Mouse (Mus musculus) 3T3-L1 (cell line): ENCODE measurements around the gene Zfp626.
A peak's percentile ranks its signal among the peaks of the same experiment; 100 is the strongest.
"Not testable (repeated sequence)": the region's sequence is repeated elsewhere in the genome, so short reads cannot be mapped to it uniquely, and the experiment has no call there.

ENCODE experiments used
- DNase-seq: peaks from one replicate; pipeline ENCODE4 v3.0.0-alpha.2; 2015; ENCODE audit warnings: low read depth, low spot score

Gene Zfp626

DNA sequence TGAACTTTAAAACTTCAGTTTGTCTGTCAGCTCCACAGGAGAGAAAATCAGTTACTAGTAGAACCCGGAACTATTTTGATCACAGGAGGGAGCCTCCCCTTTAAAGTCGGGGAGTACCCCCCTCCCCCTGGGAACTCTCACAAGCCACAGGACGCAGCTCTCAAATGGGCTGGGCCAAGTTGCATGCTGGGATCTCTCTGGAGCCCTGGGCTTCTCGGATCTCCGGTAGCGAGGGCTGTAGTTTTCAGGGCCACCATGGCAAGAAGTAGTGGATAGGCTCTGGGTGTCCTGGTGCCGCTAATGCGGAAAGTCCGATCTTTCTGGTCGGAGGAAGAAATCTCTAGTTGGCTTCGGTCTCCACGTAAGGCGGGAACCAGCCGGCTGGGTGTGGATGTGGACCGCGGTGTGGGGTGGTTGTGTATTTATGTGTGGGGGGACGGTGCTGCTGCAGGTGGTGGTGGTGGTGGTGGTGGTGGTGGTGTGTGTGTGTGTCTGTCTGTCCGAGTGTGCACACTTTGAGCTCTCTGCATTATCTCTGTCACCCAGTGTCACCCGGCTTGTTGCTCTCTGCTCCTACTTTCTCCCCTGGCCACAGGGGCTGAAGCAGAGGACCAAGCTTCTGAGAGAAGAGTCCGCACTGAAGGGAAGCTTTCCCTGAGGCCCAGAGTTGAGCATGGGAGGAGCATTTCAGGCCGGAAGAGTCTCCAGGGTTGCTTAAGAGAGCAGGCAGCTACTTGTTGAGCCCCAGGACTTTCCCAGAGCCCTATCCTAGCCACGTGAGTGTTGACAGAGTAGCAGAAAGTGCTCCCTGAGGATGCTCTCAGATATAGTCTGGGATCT lies 53.6 kb downstream of the Zfp626 start:
- DNase-seq = peak; percentile 82

DNA sequence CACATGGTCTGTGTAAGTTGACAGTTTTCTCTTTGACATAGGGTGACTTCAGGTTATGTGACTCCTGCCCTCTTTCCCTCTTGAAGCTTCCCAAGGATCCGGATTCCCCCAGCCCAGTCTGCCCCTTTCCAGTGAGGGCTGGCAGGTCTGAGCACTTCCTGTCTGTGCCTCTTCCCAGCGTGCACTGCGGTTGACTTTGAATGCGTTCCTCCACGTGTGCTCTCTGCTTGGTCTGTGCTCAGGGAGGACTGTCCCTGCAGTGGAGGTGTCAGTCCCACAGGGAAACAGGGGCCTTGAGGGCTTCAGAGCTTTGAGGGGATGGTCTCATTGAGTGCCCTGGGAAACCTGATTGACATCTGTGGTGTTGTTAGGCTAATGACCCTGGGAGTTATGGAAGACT lies 55.6 kb downstream of the Zfp626 start:
- DNase-seq = not testable (repeated sequence)
